ENCODE assay signal across 20 mouse cellular contexts in genomic region chr1:45985892-45986291, GRCm38 (mm10).
"Had no signal": no experiment of that assay in that cellular context is flagged by ENCODE, and none has a peak within 500 bp of the region (broad histone marks: within the 10 kb centered on the region; RNA-seq: fewer than 3 reads in every experiment).

No protein-coding gene starts in this region.

- ATAC-seq: inflammation-experienced regulatory T-cells, adult 6 months; liver, embryonic 12.5 days; midbrain, embryonic 15.5 days had no signal

- H3K4me2 ChIP-seq: limb, embryonic 12.5 days; limb, embryonic 15.5 days; liver, embryonic 12.5 days; liver, embryonic 15.5 days; midbrain, embryonic 11.5 days; midbrain, embryonic 15.5 days; neural tube, embryonic 12.5 days; neural tube, embryonic 15.5 days had no signal

- H3K27ac ChIP-seq: limb, embryonic 12.5 days; limb, embryonic 15.5 days; liver, embryonic 12.5 days; liver, embryonic 15.5 days; midbrain, embryonic 15.5 days; neural tube, embryonic 12.5 days; neural tube, embryonic 15.5 days; stomach, postnatal 0 days had no signal

- H3K27me3 ChIP-seq: limb, embryonic 12.5 days; limb, embryonic 15.5 days; liver, embryonic 12.5 days; liver, embryonic 15.5 days; midbrain, embryonic 15.5 days; neural tube, embryonic 12.5 days; neural tube, embryonic 15.5 days had no signal

- H3K4me1 ChIP-seq: limb, embryonic 12.5 days; limb, embryonic 15.5 days; liver, embryonic 12.5 days; liver, embryonic 15.5 days; midbrain, embryonic 15.5 days; neural tube, embryonic 12.5 days; neural tube, embryonic 15.5 days had no signal

- H3K4me3 ChIP-seq: limb, embryonic 12.5 days; limb, embryonic 15.5 days; liver, embryonic 12.5 days; liver, embryonic 15.5 days; midbrain, embryonic 15.5 days; neural tube, embryonic 12.5 days; neural tube, embryonic 15.5 days had no signal

- H3K9ac ChIP-seq: limb, embryonic 12.5 days; limb, embryonic 15.5 days; liver, embryonic 12.5 days; liver, embryonic 15.5 days; midbrain, embryonic 15.5 days; neural tube, embryonic 12.5 days; neural tube, embryonic 15.5 days had no signal

- DNase-seq: kidney, adult 18-20 months; kidney, adult 9 months; kidney, postnatal 14 days; kidney, postnatal 4 days; left cerebral cortex, postnatal 4 days; right cerebral cortex, adult 18-20 months; right cerebral cortex, postnatal 14 days; right cerebral cortex, postnatal 4 days; thymus, adult 2 months; thymus, postnatal 14 days had no signal

- H3K36me3 ChIP-seq: limb, embryonic 12.5 days; limb, embryonic 15.5 days; liver, embryonic 12.5 days; liver, embryonic 15.5 days; midbrain, embryonic 15.5 days; neural tube, embryonic 12.5 days; neural tube, embryonic 15.5 days had no signal

- H3K9me3 ChIP-seq: limb, embryonic 12.5 days; limb, embryonic 15.5 days; liver, embryonic 12.5 days; liver, embryonic 15.5 days; midbrain, embryonic 15.5 days; neural tube, embryonic 12.5 days; neural tube, embryonic 15.5 days had no signal
